Mouse (Mus musculus) bone marrow, adult 2 months (tissue): ENCODE data around the gene Il17rc.

Source experiments
- CTCF ChIP-seq: fragments of 200-500 bp; IDR thresholded peaks from 2 replicates; pipeline ENCODE4 v1.5.1; 2011; ENCODE audit warnings: low read length, control low read depth; ENCODE audit not compliant: control insufficient read depth, insufficient read depth
- POLR2A ChIP-seq: fragments of 200-500 bp; IDR thresholded peaks from 2 replicates; pipeline ENCODE4 v1.6.1; 2011; ENCODE audit warnings: low read depth, mild to moderate bottlenecking, control low read depth, low read length, borderline replicate concordance; ENCODE audit not compliant: control insufficient read depth

DNA sequence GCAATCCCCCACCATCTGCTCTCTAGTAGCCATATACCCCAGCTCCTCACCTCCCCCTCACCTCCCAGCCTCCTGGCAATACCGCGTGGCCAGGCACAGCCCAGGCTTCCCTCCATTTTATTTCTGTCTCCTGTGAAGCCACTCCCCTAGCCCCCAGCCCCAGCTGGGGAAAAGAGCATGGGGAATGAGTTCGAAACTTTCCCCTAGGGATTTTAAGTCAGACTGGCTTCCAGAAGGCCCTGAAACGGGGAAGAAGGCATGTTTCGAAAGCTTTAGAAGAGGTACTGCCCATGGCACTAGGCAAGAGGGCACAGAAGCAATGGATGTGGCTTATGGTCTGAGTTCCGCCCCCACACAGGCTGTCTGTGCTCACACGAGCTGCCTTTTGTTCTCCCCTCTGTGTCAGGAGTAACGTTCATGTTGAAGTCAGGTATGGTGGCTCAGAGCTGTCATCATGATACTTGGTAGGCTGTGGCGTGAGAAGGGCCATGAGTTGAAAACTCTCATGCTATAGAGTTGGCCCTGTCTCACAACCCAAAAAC is 35.5 kb upstream of the Il17rc start, which contains the start of gene Cidec:
- TF ChIP-seq CTCF (no peak), POLR2A (no peak)
